9 mouse cellular contexts compared by ENCODE assay signal in genomic region chr15:103322396-103322795, GRCm38 (mm10). TPM values are rescaled to one million over a fixed set of nuclear protein-coding genes. Genes with fewer than 3 reads are reported as not detected.
A peak's percentile ranks its signal among the peaks of the same experiment; 100 is the strongest.
DNase-seq lines count a peak whose midpoint lies in the region; ATAC-seq and TF ChIP-seq lines count a peak whose summit lies in the region.
"Had no signal": no experiment of that assay in that cellular context is flagged by ENCODE, and none has a peak within 500 bp of the region (broad histone marks: within the 10 kb centered on the region; RNA-seq: fewer than 3 reads in every experiment).

No protein-coding gene starts in this region.

- no peak for TF ChIP-seq POLR2A in cortical plate, adult 2 months (IDR thresholded peaks at IDR 0.05; ENCODE audit: extremely low read depth, insufficient read depth, low read length)

- H3K4me2 ChIP-seq in heart, embryonic 13.5 days, result peak overlapping the region; percentile 88
- peak overlapping the region; percentile 78 for H3K4me2 ChIP-seq in hindbrain, embryonic 13.5 days
- H3K4me2 ChIP-seq in midbrain, embryonic 12.5 days (replicated peaks), result peak overlapping the region; percentile 86

- no peak for ATAC-seq in heart, embryonic 13.5 days (ENCODE audit: extremely low read depth, insufficient number of reproducible peaks, low FRiP score, low TSS enrichment)
- ATAC-seq in hindbrain, embryonic 13.5 days (ENCODE audit: low FRiP score), result no peak
- peak; percentile 4; the same call in 1 of the 2 replicates for ATAC-seq in midbrain, embryonic 12.5 days (ENCODE audit: low FRiP score, low read depth)

- TF ChIP-seq CTCF in cortical plate, adult 2 months (IDR thresholded peaks at IDR 0.05; ENCODE audit: extremely low read depth, insufficient read depth, low read length), result no peak

- 59% methylated on average over 4 of the region's 4 CpGs for WGBS in heart, embryonic 13.5 days
- WGBS in hindbrain, embryonic 13.5 days, result 43% methylated on average over 4 of the region's 4 CpGs
- 55% methylated on average over 4 of the region's 4 CpGs for WGBS in midbrain, embryonic 12.5 days

- H3K27me3 ChIP-seq in heart, embryonic 13.5 days (replicated peaks), result no peaks in the 10 kb centered on the region
- no peaks in the 10 kb centered on the region for H3K27me3 ChIP-seq in hindbrain, embryonic 13.5 days
- no peaks in the 10 kb centered on the region for H3K27me3 ChIP-seq in midbrain, embryonic 12.5 days

- H3K9ac ChIP-seq in heart, embryonic 13.5 days, result peak overlapping the region; percentile 90
- peak overlapping the region; percentile 90 for H3K9ac ChIP-seq in hindbrain, embryonic 13.5 days
- H3K9ac ChIP-seq in midbrain, embryonic 12.5 days (replicated peaks), result peak overlapping the region; percentile 89

- H3K9me3 ChIP-seq in heart, embryonic 13.5 days, result no peaks in the 10 kb centered on the region
- no peaks in the 10 kb centered on the region for H3K9me3 ChIP-seq in hindbrain, embryonic 13.5 days
- H3K9me3 ChIP-seq in midbrain, embryonic 12.5 days, result no peaks in the 10 kb centered on the region

- intact Hi-C loops in heart, postnatal 25 days (cut with DNase I), result no loop called here

- peaks cover 53% of the 10 kb centered on the region for H3K4me1 ChIP-seq in heart, embryonic 13.5 days
- H3K4me1 ChIP-seq in cortical plate, adult 2 months (ENCODE audit: control insufficient read depth, insufficient read depth, low read length), result peaks cover 2% of the 10 kb centered on the region; the same call in 1 of the 2 replicates
- peaks cover 42% of the 10 kb centered on the region for H3K4me1 ChIP-seq in hindbrain, embryonic 13.5 days (replicated peaks)
- peaks cover 18% of the 10 kb centered on the region for H3K4me1 ChIP-seq in midbrain, embryonic 12.5 days

- H3K27ac ChIP-seq in heart, embryonic 13.5 days (replicated peaks), result peak overlapping the region; percentile 82; the same call in 1 of the 2 replicates
- no peak overlapping the region for H3K27ac ChIP-seq in cortical plate, adult 2 months (ENCODE audit: insufficient read depth, low read length)
- H3K27ac ChIP-seq in hindbrain, embryonic 13.5 days, result peak overlapping the region; percentile 85
- H3K27ac ChIP-seq in midbrain, embryonic 12.5 days (replicated peaks), result no peak overlapping the region

- H3K4me3 ChIP-seq in heart, embryonic 13.5 days, result peak overlapping the region; percentile 74
- peak overlapping the region; percentile 56 for H3K4me3 ChIP-seq in cortical plate, adult 2 months (ENCODE audit: insufficient read depth, low read length)
- H3K4me3 ChIP-seq in hindbrain, embryonic 13.5 days, result peak overlapping the region; percentile 67
- peak overlapping the region; percentile 78 for H3K4me3 ChIP-seq in midbrain, embryonic 12.5 days

- DNase-seq in heart, postnatal 25 days (ENCODE audit: low spot score), result no peak
- DNase-seq in right cerebral cortex, postnatal 36 days (ENCODE audit: low spot score in 2 of 2), result no peak
- no peak for DNase-seq in right cerebral cortex, adult 18-20 months
- no peak for DNase-seq in spleen, postnatal 36 days (ENCODE audit: low spot score in 2 of 2)
- DNase-seq: kidney, adult 2 months had no signal

- H3K36me3 ChIP-seq in heart, embryonic 13.5 days, result peaks cover 19% of the 10 kb centered on the region
- H3K36me3 ChIP-seq in hindbrain, embryonic 13.5 days, result peaks cover 23% of the 10 kb centered on the region
- H3K36me3 ChIP-seq in midbrain, embryonic 12.5 days, result peaks cover 25% of the 10 kb centered on the region

RNA-seq across cellular contexts. Expression of gene Gpr84, which starts 12.0 kb away (rescaled TPM):
- polyA plus RNA-seq in heart, embryonic 13.5 days (2015; fragmentation: Nextera tagmentation; extraction: Ambion mirVana), result 0.28 and 0.36 TPM in 2 replicates
- not detected for total RNA-seq in heart, postnatal 25 days (2021)
- 0.98 and 1.2 TPM in 2 replicates for polyA plus RNA-seq in cortical plate, adult 2 months (2012; rRNA removed)
- 0.23 and 0.34 TPM in 2 replicates for polyA plus RNA-seq in hindbrain, embryonic 13.5 days (2015; fragmentation: Nextera tagmentation; extraction: Ambion mirVana)
- 0.10 and 0.20 TPM in 2 replicates for polyA plus RNA-seq in midbrain, embryonic 12.5 days (2016; fragmentation: Nextera tagmentation; extraction: Ambion mirVana)

RNA-seq across cellular contexts. Expression of gene Zfp385a, which starts 17.5 kb away (rescaled TPM):
- polyA plus RNA-seq in heart, embryonic 13.5 days (2015; fragmentation: Nextera tagmentation; extraction: Ambion mirVana), result 8.3 and 8.9 TPM in 2 replicates
- total RNA-seq in heart, postnatal 25 days (2021), result 10 to 100 TPM; 12.5 to 13.7 TPM
- polyA plus RNA-seq in cortical plate, adult 2 months (2012; rRNA removed), result 42.3 and 45.2 TPM in 2 replicates
- polyA plus RNA-seq in hindbrain, embryonic 13.5 days (2015; fragmentation: Nextera tagmentation; extraction: Ambion mirVana), result 18.6 and 19.9 TPM in 2 replicates
- polyA plus RNA-seq in midbrain, embryonic 12.5 days (2016; fragmentation: Nextera tagmentation; extraction: Ambion mirVana), result 19.6 and 20.8 TPM in 2 replicates

RNA-seq across cellular contexts. Expression of gene Itga5, which starts 44.2 kb away (rescaled TPM):
- polyA plus RNA-seq in heart, embryonic 13.5 days (2015; fragmentation: Nextera tagmentation; extraction: Ambion mirVana), result 76.4 and 78.0 TPM in 2 replicates
- total RNA-seq in heart, postnatal 25 days (2021), result 10 to 100 TPM; 48.1 to 48.2 TPM
- polyA plus RNA-seq in cortical plate, adult 2 months (2012; rRNA removed), result 2.4 and 3.8 TPM in 2 replicates
- polyA plus RNA-seq in hindbrain, embryonic 13.5 days (2015; fragmentation: Nextera tagmentation; extraction: Ambion mirVana), result 8.6 and 8.9 TPM in 2 replicates
- 19.0 and 21.2 TPM in 2 replicates for polyA plus RNA-seq in midbrain, embryonic 12.5 days (2016; fragmentation: Nextera tagmentation; extraction: Ambion mirVana)

RNA-seq across cellular contexts. Expression of gene Copz1, which starts 49.9 kb away (rescaled TPM):
- polyA plus RNA-seq in heart, embryonic 13.5 days (2015; fragmentation: Nextera tagmentation; extraction: Ambion mirVana), result 163 and 178 TPM in 2 replicates
- 10 to 100 TPM; 51.8 to 53.4 TPM for total RNA-seq in heart, postnatal 25 days (2021)
- polyA plus RNA-seq in cortical plate, adult 2 months (2012; rRNA removed), result 140 and 148 TPM in 2 replicates
- 219 and 222 TPM in 2 replicates for polyA plus RNA-seq in hindbrain, embryonic 13.5 days (2015; fragmentation: Nextera tagmentation; extraction: Ambion mirVana)
- polyA plus RNA-seq in midbrain, embryonic 12.5 days (2016; fragmentation: Nextera tagmentation; extraction: Ambion mirVana), result 232 and 235 TPM in 2 replicates

Comparison
In these comparisons a context has a peak if more than half of its experiments do, and no peak if none do; other contexts are left out.
1. H3K27ac ChIP-seq: peak in heart, embryonic 13.5 days (single experiment) and hindbrain, embryonic 13.5 days (single experiment); none in cortical plate, adult 2 months (single experiment) and midbrain, embryonic 12.5 days (single experiment).
2. Peak in every context shown above with its lines, with median percentiles within 50 percentile points of each other: H3K4me2 ChIP-seq, H3K4me3 ChIP-seq and H3K9ac ChIP-seq.